In genomic region chr19:10059911-10060567, GRCm38 (mm10) we compare ENCODE assay signal across 9 mouse cellular contexts. TPM values are rescaled to one million over a fixed set of nuclear protein-coding genes. Genes with fewer than 3 reads are reported as not detected.
DNase-seq lines count a peak whose midpoint lies in the region; ATAC-seq and TF ChIP-seq lines count a peak whose summit lies in the region.
"Had no signal": no experiment of that assay in that cellular context is flagged by ENCODE, and none has a peak within 500 bp of the region (broad histone marks: within the 10 kb centered on the region; RNA-seq: fewer than 3 reads in every experiment).

No protein-coding gene starts in this region.

- no peak overlapping the region for H3ac ChIP-seq in C2C12 (ENCODE audit: control insufficient read depth, insufficient read length, low read depth)

- no peak overlapping the region for H3K4me3 ChIP-seq in C2C12 (ENCODE audit: insufficient read depth, poor library complexity, severe bottlenecking)
- no peak overlapping the region for H3K4me3 ChIP-seq in lung, embryonic 15.5 days
- H3K4me3 ChIP-seq: limb, embryonic 15.5 days had no signal

- TF ChIP-seq CTCF in C2C12 (IDR thresholded peaks at IDR 0.05; ENCODE audit: control insufficient read depth, insufficient read depth, insufficient read length): peak; percentile 70

- peak overlapping the region; percentile 26 for H3K4me2 ChIP-seq in lung, embryonic 15.5 days
- H3K4me2 ChIP-seq: limb, embryonic 15.5 days had no signal

- no peaks in the 10 kb centered on the region for H3K9me3 ChIP-seq in lung, embryonic 15.5 days
- H3K9me3 ChIP-seq: limb, embryonic 15.5 days had no signal

- DNase-seq in CD4-positive, CD25-positive, alpha-beta regulatory T cell, adult 2 months (ENCODE audit: low read depth, low spot score): peak; percentile 31
- DNase-seq in heart, adult 9 months (ENCODE audit: low spot score in 2 of 2): peak; percentile 67 to 71
- peak; percentile 62 for DNase-seq in kidney, postnatal 10 days
- DNase-seq in retina, adult 2 months (ENCODE audit: low read depth, low spot score): peak; percentile 36

- H3K27ac ChIP-seq in lung, embryonic 15.5 days: peak overlapping the region; percentile 81
- H3K27ac ChIP-seq: limb, embryonic 15.5 days had no signal

- H3K79me2 ChIP-seq in C2C12 (ENCODE audit: control insufficient read depth, insufficient read depth): no peaks in the 10 kb centered on the region

- peaks cover 70% of the 10 kb centered on the region for H3K4me1 ChIP-seq in lung, embryonic 15.5 days

- H3K36me3 ChIP-seq in C2C12 (ENCODE audit: control insufficient read depth, insufficient read depth): peaks cover 72% of the 10 kb centered on the region
- peaks cover 60% of the 10 kb centered on the region for H3K36me3 ChIP-seq in lung, embryonic 15.5 days

- no peaks in the 10 kb centered on the region for H3K27me3 ChIP-seq in C2C12 (ENCODE audit: control insufficient read depth, insufficient read depth, insufficient read length)
- no peaks in the 10 kb centered on the region for H3K27me3 ChIP-seq in lung, embryonic 15.5 days
- H3K27me3 ChIP-seq: limb, embryonic 15.5 days had no signal

- WGBS in lung, embryonic 15.5 days: 11% methylated on average over 10 of the region's 10 CpGs

- ATAC-seq in CD4-positive, CD25-positive, alpha-beta regulatory T cell, adult 4 months: no peak
- ATAC-seq in common myeloid progenitor, adult 5-6 weeks (replicated peaks; ENCODE audit: low read depth, poor library complexity, severe bottlenecking): peak; percentile 45
- peak; percentile 46; the same call in 1 of the 2 replicates for ATAC-seq in lung, embryonic 15.5 days (ENCODE audit: borderline replicate concordance, extremely low read depth, low FRiP score, low TSS enrichment)

- H3K79me3 ChIP-seq in C2C12 (ENCODE audit: low read depth): no peaks in the 10 kb centered on the region

- H3K9ac ChIP-seq in lung, embryonic 15.5 days: no peak overlapping the region
- H3K9ac ChIP-seq: limb, embryonic 15.5 days had no signal

TF ChIP-seq in C2C12, 6 proteins besides CTCF, POLR2A, EP300 and RAD21:
- no peak for TF ChIP-seq MYOD1 (IDR thresholded peaks at IDR 0.05; ENCODE audit: control insufficient read depth, insufficient read length, low read depth)
- TF ChIP-seq CEBPB (IDR thresholded peaks at IDR 0.05; ENCODE audit: low read depth): peak; percentile 26
TF ChIP-seq in C2C12: peak in this region for 1.

RNA-seq across cellular contexts. Expression of gene Fads3, which starts 18.7 kb away (rescaled TPM):
- polyA plus RNA-seq in CD4-positive, CD25-positive, alpha-beta regulatory T cell, adult 4 months (2017; shearing (Covaris generic)): not detected
- polyA plus RNA-seq in C2C12 (2012; fragmentation: generic; extraction: Trizol): 161 TPM
- total RNA-seq in common myeloid progenitor, adult 5-6 weeks (2017): 4.4 and 11.1 TPM in 2 replicates
- polyA plus RNA-seq in lung, embryonic 15.5 days (2015; fragmentation: Nextera tagmentation; extraction: Ambion mirVana): 54.5 and 64.1 TPM in 2 replicates

RNA-seq across cellular contexts. Expression of gene Fads2, which starts 41.5 kb away (rescaled TPM):
- under 1 TPM in 1 of 2 experiments, not detected in 1; 0.34 TPM for polyA plus RNA-seq in CD4-positive, CD25-positive, alpha-beta regulatory T cell, adult 4 months (2017; shearing (Covaris generic))
- 72.6 TPM for polyA plus RNA-seq in C2C12 (2012; fragmentation: generic; extraction: Trizol)
- total RNA-seq in common myeloid progenitor, adult 5-6 weeks (2017): 30.2 and 30.8 TPM in 2 replicates
- polyA plus RNA-seq in lung, embryonic 15.5 days (2015; fragmentation: Nextera tagmentation; extraction: Ambion mirVana): 98.0 and 99.3 TPM in 2 replicates

RNA-seq across cellular contexts. Expression of gene Rab3il1, which starts 58.6 kb away (rescaled TPM):
- polyA plus RNA-seq in CD4-positive, CD25-positive, alpha-beta regulatory T cell, adult 4 months (2017; shearing (Covaris generic)): not detected
- polyA plus RNA-seq in C2C12 (2012; fragmentation: generic; extraction: Trizol): 4.5 TPM
- 8.1 and 8.8 TPM in 2 replicates for total RNA-seq in common myeloid progenitor, adult 5-6 weeks (2017)
- 31.5 and 33.1 TPM in 2 replicates for polyA plus RNA-seq in lung, embryonic 15.5 days (2015; fragmentation: Nextera tagmentation; extraction: Ambion mirVana)

RNA-seq across cellular contexts. Expression of gene Best1, which starts 58.6 kb away (rescaled TPM):
- polyA plus RNA-seq in CD4-positive, CD25-positive, alpha-beta regulatory T cell, adult 4 months (2017; shearing (Covaris generic)): under 1 TPM; 0.29 to 0.31 TPM
- 0.09 TPM for polyA plus RNA-seq in C2C12 (2012; fragmentation: generic; extraction: Trizol)
- not detected in 2 replicates for total RNA-seq in common myeloid progenitor, adult 5-6 weeks (2017)
- polyA plus RNA-seq in lung, embryonic 15.5 days (2015; fragmentation: Nextera tagmentation; extraction: Ambion mirVana): 1.1 TPM in 2 replicates

Comparison
In these comparisons a context has a peak if more than half of its experiments do, and no peak if none do; other contexts are left out.
1. RNA of gene Fads3, which starts 18.7 kb away (polyA plus RNA-seq): 161 TPM in C2C12 (single experiment) and 54.5 to 64.1 TPM in lung, embryonic 15.5 days; not detected in CD4-positive, CD25-positive, alpha-beta regulatory T cell, adult 4 months; every median in the first group is over 10 times any median in the second.
2. RNA of gene Fads2, which starts 41.5 kb away (polyA plus RNA-seq): 98.0 to 99.3 TPM in lung, embryonic 15.5 days and 72.6 TPM in C2C12 (single experiment); 0.34 TPM in CD4-positive, CD25-positive, alpha-beta regulatory T cell, adult 4 months; every median in the first group is over 10 times any median in the second.
3. Peak in every context shown above with its lines, with median percentiles within 50 percentile points of each other: DNase-seq.